Mouse (Mus musculus) myocyte (in vitro differentiated cells): Measurements from ENCODE around the gene Hsf2bp. TPM values are rescaled to one million over a fixed set of nuclear protein-coding genes. Genes with fewer than 3 reads are reported as not detected.

Experiments
- H3K27me3 ChIP-seq: one replicate; pipeline ENCODE4 v1.6.1; 2011; ENCODE audit not compliant: control insufficient read depth, insufficient read depth, insufficient read length
- H3K36me3 ChIP-seq: one replicate; pipeline ENCODE4 v1.6.1; 2011; ENCODE audit not compliant: control insufficient read depth, insufficient read depth
- H3K4me2 ChIP-seq: one replicate; pipeline ENCODE4 v1.6.1; 2011; ENCODE audit warnings: low read depth, control low read depth
- H3K4me3 ChIP-seq: one replicate; pipeline ENCODE4 v1.5.1; 2011; ENCODE audit warnings: mild to moderate bottlenecking, control low read depth, moderate library complexity
- H3K79me2 ChIP-seq: one replicate; pipeline ENCODE4 v1.6.1; 2011; ENCODE audit not compliant: control insufficient read depth, insufficient read depth
- H3ac ChIP-seq: one replicate; pipeline ENCODE4 v1.6.1; 2011; ENCODE audit not compliant: control insufficient read depth, insufficient read length
- CEBPB ChIP-seq: IDR thresholded peaks from 2 replicates; pipeline ENCODE4 v1.6.1; 2011; ENCODE audit warnings: mild to moderate bottlenecking, moderate library complexity; ENCODE audit not compliant: poor library complexity, insufficient read depth, severe bottlenecking
- E2F4 ChIP-seq: IDR thresholded peaks from one replicate; pipeline ENCODE4 v1.6.1; 2011; ENCODE audit warnings: mild to moderate bottlenecking, control low read depth, moderate library complexity; ENCODE audit not compliant: insufficient read depth
- MAX ChIP-seq: IDR thresholded peaks from one replicate; pipeline ENCODE4 v1.6.1; 2011; ENCODE audit warnings: low read depth, mild to moderate bottlenecking, control low read depth
- MYOD1 ChIP-seq, 3 experiments: IDR thresholded peaks; one replicate each; pipeline ENCODE4 v1.6.1; 2011; ENCODE audit warnings: control low read depth in 2 of 3, low read depth in 2 of 3, mild to moderate bottlenecking in 2 of 3, moderate library complexity in 1 of 3; ENCODE audit not compliant: insufficient read length in 2 of 3, control insufficient read depth in 1 of 3
- MYOG ChIP-seq, 3 experiments: IDR thresholded peaks; one replicate each; pipeline ENCODE4 v1.6.1; 2011; ENCODE audit warnings: control low read depth in 2 of 3, low read depth in 2 of 3, mild to moderate bottlenecking in 2 of 3; ENCODE audit not compliant: insufficient read length in 2 of 3, control insufficient read depth in 1 of 3, insufficient read depth in 1 of 3
- POLR2A ChIP-seq: IDR thresholded peaks from one replicate; pipeline ENCODE4 v1.6.1; 2011; ENCODE audit warnings: low read depth, mild to moderate bottlenecking, control low read depth, moderate library complexity; ENCODE audit not compliant: insufficient read length
- POLR2AphosphoS2 ChIP-seq: IDR thresholded peaks from one replicate; pipeline ENCODE4 v1.6.1; 2011; ENCODE audit warnings: low read depth, control low read depth; ENCODE audit not compliant: insufficient read length
- REST ChIP-seq: IDR thresholded peaks from one replicate; pipeline ENCODE4 v1.6.1; 2011; ENCODE audit warnings: mild to moderate bottlenecking, control low read depth, moderate library complexity; ENCODE audit not compliant: insufficient read depth, insufficient read length
- SRF ChIP-seq: IDR thresholded peaks from one replicate; pipeline ENCODE4 v1.6.1; 2011; ENCODE audit warnings: low read depth; ENCODE audit not compliant: control insufficient read depth, insufficient read length
- TCF12 ChIP-seq: IDR thresholded peaks from one replicate; pipeline ENCODE4 v1.6.1; 2011; ENCODE audit warnings: mild to moderate bottlenecking, control low read depth; ENCODE audit not compliant: poor library complexity, insufficient read depth, severe bottlenecking
- TCF3 ChIP-seq: IDR thresholded peaks from one replicate; pipeline ENCODE4 v1.6.1; 2011; ENCODE audit warnings: low read depth, control low read depth; ENCODE audit not compliant: insufficient read length
- USF1 ChIP-seq: IDR thresholded peaks from one replicate; pipeline ENCODE4 v1.6.1; 2011; ENCODE audit warnings: low read depth, mild to moderate bottlenecking, control low read depth, moderate library complexity
- polyA plus RNA-seq: library from polyadenylated mRNA; unstranded; fragments of >200 nt; fragmentation: generic; extraction: Trizol; gene quantifications from one replicate; pipeline ENCODE4 v1.2.1, GENCODE M21; 2012; ENCODE audit warnings: missing spikeins

The Hsf2bp gene
- polyA plus RNA-seq, 1 experiment = 4.9 TPM

- Histone ChIP-seq H3K36me3 (no peaks in the 10 kb centered on the region), H3K79me2 (no peaks in the 10 kb centered on the region), H3K4me2 (no peak overlapping the region), H3ac (no peak overlapping the region), H3K4me3 (no peak overlapping the region), H3K27me3 (no peaks in the 10 kb centered on the region)
- TF ChIP-seq POLR2AphosphoS2 (no peak), TCF12 (no peak), SRF (no peak), MAX (no peak), USF1 (no peak), CEBPB (no peak), POLR2A (no peak)
Observed at GRCm38 (mm10) chr17:31973664-31974230, 62.4 kb downstream of the Hsf2bp start.

- Histone ChIP-seq H3ac (no peak overlapping the region), H3K79me2 (no peaks in the 10 kb centered on the region), H3K36me3 (no peaks in the 10 kb centered on the region), H3K4me2 (no peak overlapping the region), H3K4me3 (no peak overlapping the region), H3K27me3 (no peaks in the 10 kb centered on the region)
- TF ChIP-seq MYOG (IDR thresholded peaks at IDR 0.05; ENCODE audit: control insufficient read depth in 1 of 3, insufficient read depth in 1 of 3, insufficient read length in 2 of 3, low read depth in 2 of 3) (peak in 2 of 3 experiments; percentile 36 to 85), MYOD1 (IDR thresholded peaks at IDR 0.05; ENCODE audit: control insufficient read depth in 1 of 3, insufficient read length in 2 of 3, low read depth in 2 of 3) (peak in 2 of 3 experiments; percentile 69 to 83), REST (no peak)
Observed at GRCm38 (mm10) chr17:31970890-31971289, 65.3 kb downstream of the Hsf2bp start.

- H3K79me2 ChIP-seq = no peaks in the 10 kb centered on the region
- no peaks in the 10 kb centered on the region for H3K27me3 ChIP-seq
- no peak overlapping the region for H3K4me2 ChIP-seq
- H3ac ChIP-seq = no peak overlapping the region
- no peak for TF ChIP-seq TCF12
- H3K4me3 ChIP-seq = no peak overlapping the region
- no peaks in the 10 kb centered on the region for H3K36me3 ChIP-seq
Observed at GRCm38 (mm10) chr17:31968801-31969200, 67.3 kb downstream of the Hsf2bp start.

- H3K27me3 ChIP-seq = no peaks in the 10 kb centered on the region
- no peak overlapping the region for H3ac ChIP-seq
- H3K4me2 ChIP-seq = no peak overlapping the region
- TF ChIP-seq POLR2AphosphoS2 = no peak
- H3K79me2 ChIP-seq = no peaks in the 10 kb centered on the region
- H3K36me3 ChIP-seq = no peaks in the 10 kb centered on the region
- H3K4me3 ChIP-seq = no peak overlapping the region
Observed at GRCm38 (mm10) chr17:31967311-31967710, 68.8 kb downstream of the Hsf2bp start.

- no peak overlapping the region for H3ac ChIP-seq
- no peaks in the 10 kb centered on the region for H3K36me3 ChIP-seq
- no peak overlapping the region for H3K4me3 ChIP-seq
- no peaks in the 10 kb centered on the region for H3K79me2 ChIP-seq
- H3K27me3 ChIP-seq = no peaks in the 10 kb centered on the region
- TF ChIP-seq SRF = no peak
- TF ChIP-seq TCF3 = no peak
- TF ChIP-seq E2F4 = no peak
- no peak for TF ChIP-seq USF1
- TF ChIP-seq POLR2AphosphoS2 = no peak
- TF ChIP-seq MYOG (IDR thresholded peaks at IDR 0.05; ENCODE audit: control insufficient read depth in 1 of 3, insufficient read depth in 1 of 3, insufficient read length in 2 of 3, low read depth in 2 of 3) = no peak
- no peak for TF ChIP-seq CEBPB
- no peak for TF ChIP-seq REST
- TF ChIP-seq TCF12 = no peak
- no peak overlapping the region for H3K4me2 ChIP-seq
Observed at GRCm38 (mm10) chr17:31966566-31966965, 69.6 kb downstream of the Hsf2bp start.

- TF ChIP-seq TCF12 = no peak
- TF ChIP-seq CEBPB = no peak
- no peak for TF ChIP-seq TCF3
- no peak for TF ChIP-seq MAX
- H3ac ChIP-seq = no peak overlapping the region
Observed at GRCm38 (mm10) chr17:31965623-31966022, 70.5 kb downstream of the Hsf2bp start.

More at GRCm38 (mm10) chr17:31965623-31966022, 70.5 kb downstream of the Hsf2bp start:
- no peak overlapping the region for H3K4me3 ChIP-seq
- H3K27me3 ChIP-seq = no peaks in the 10 kb centered on the region
- no peaks in the 10 kb centered on the region for H3K79me2 ChIP-seq
- H3K4me2 ChIP-seq = no peak overlapping the region
- no peaks in the 10 kb centered on the region for H3K36me3 ChIP-seq
